10 mouse cellular contexts compared by ENCODE assay signal in the genomic region with DNA sequence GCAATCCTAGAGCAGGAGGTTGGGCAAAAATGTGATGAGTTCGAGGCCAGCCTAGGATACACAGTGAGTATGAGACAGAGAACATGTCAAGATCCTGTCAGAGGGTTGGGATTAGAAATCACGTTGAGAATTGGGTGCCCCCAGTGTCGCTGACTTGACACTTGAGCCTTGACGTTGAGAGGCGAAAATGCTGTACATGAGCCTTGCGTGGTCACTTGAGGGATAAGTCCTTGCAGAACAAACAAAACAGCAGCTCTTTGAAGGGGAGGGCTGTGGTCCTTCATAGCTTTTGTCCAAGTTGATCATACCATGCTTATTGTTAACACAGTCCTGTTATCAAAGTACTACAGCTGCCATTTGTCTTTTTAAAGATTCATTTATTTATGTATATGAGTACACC. TPM values are rescaled to one million over a fixed set of nuclear protein-coding genes. Genes with fewer than 3 reads are reported as not detected.
DNase-seq lines count a peak whose midpoint lies in the region; ATAC-seq lines count a peak whose summit lies in the region.
"Had no signal": no experiment of that assay in that cellular context is flagged by ENCODE, and none has a peak within 500 bp of the region (broad histone marks: within the 10 kb centered on the region; RNA-seq: fewer than 3 reads in every experiment).

No protein-coding gene starts in this region.

- peaks cover 23% of the 10 kb centered on the region for H3K4me1 ChIP-seq in forebrain, embryonic 10.5 days
- peaks cover 4% of the 10 kb centered on the region for H3K4me1 ChIP-seq in forebrain, embryonic 14.5 days (ENCODE audit: control insufficient read depth, insufficient read depth, low read length)
- peaks cover 29% of the 10 kb centered on the region for H3K4me1 ChIP-seq in liver, embryonic 11.5 days (replicated peaks; ENCODE audit: control insufficient read depth, insufficient read depth, low read length)
- peaks cover 18% of the 10 kb centered on the region for H3K4me1 ChIP-seq in forebrain, embryonic 13.5 days
- H3K4me1 ChIP-seq in midbrain, embryonic 13.5 days (replicated peaks) = peaks cover 19% of the 10 kb centered on the region

- DNase-seq in forebrain, embryonic 10.5 days (ENCODE audit: extremely low spot score, low spot score) = no peak
- no peak for DNase-seq in forebrain, embryonic 14.5 days (ENCODE audit: low spot score)
- DNase-seq in liver, embryonic 11.5 days (ENCODE audit: low spot score) = no peak
- DNase-seq in liver = no peak
- DNase-seq in spleen, adult 18-20 months = no peak
- DNase-seq in adrenal gland, postnatal 4 days (ENCODE audit: low spot score in 2 of 2) = no peak
- DNase-seq: cerebellum, adult 9-11 months; kidney, adult 9 months had no signal

- H3K27ac ChIP-seq in forebrain, embryonic 10.5 days = no peak overlapping the region
- H3K27ac ChIP-seq in forebrain, embryonic 14.5 days (ENCODE audit: low read depth, low read length) = no peak overlapping the region
- H3K27ac ChIP-seq in liver, embryonic 11.5 days (ENCODE audit: low read depth, low read length) = peak overlapping the region; percentile 46
- 0 out of 2 replicates have a peak overlapping the region, but pooled peaks have one; percentile 57 for H3K27ac ChIP-seq in forebrain, embryonic 13.5 days
- no peak overlapping the region for H3K27ac ChIP-seq in midbrain, embryonic 13.5 days

- WGBS in forebrain, embryonic 10.5 days = 69% methylated on average over 6 of the region's 6 CpGs
- 68% methylated on average over 6 of the region's 6 CpGs for WGBS in forebrain, embryonic 14.5 days
- 53% methylated on average over 6 of the region's 6 CpGs for WGBS in liver, embryonic 11.5 days
- WGBS in forebrain, embryonic 13.5 days = 63% methylated on average over 6 of the region's 6 CpGs
- WGBS in midbrain, embryonic 13.5 days = 71% methylated on average over 6 of the region's 6 CpGs

- no peak for ATAC-seq in forebrain, embryonic 14.5 days
- no peak for ATAC-seq in liver, embryonic 11.5 days (replicated peaks; ENCODE audit: low FRiP score)
- ATAC-seq in forebrain, embryonic 13.5 days = no peak
- 0 out of 2 replicates have a peak, but pooled peaks have one; percentile 10 for ATAC-seq in midbrain, embryonic 13.5 days

- H3K27me3 ChIP-seq in forebrain, embryonic 10.5 days (ENCODE audit: poor library complexity, severe bottlenecking) = no peaks in the 10 kb centered on the region
- H3K27me3 ChIP-seq in forebrain, embryonic 14.5 days (replicated peaks; ENCODE audit: control insufficient read depth, insufficient read depth, low read length) = no peaks in the 10 kb centered on the region
- H3K27me3 ChIP-seq in liver, embryonic 11.5 days (replicated peaks; ENCODE audit: control insufficient read depth, insufficient read depth, low read length) = no peaks in the 10 kb centered on the region
- H3K27me3 ChIP-seq in forebrain, embryonic 13.5 days = no peaks in the 10 kb centered on the region
- H3K27me3 ChIP-seq in midbrain, embryonic 13.5 days = no peaks in the 10 kb centered on the region

- no peak overlapping the region for H3K4me2 ChIP-seq in forebrain, embryonic 14.5 days (ENCODE audit: low read length)
- H3K4me2 ChIP-seq in liver, embryonic 11.5 days = peak overlapping the region; percentile 90
- peak overlapping the region; percentile 86; the same call in 1 of the 2 replicates for H3K4me2 ChIP-seq in forebrain, embryonic 13.5 days
- peak overlapping the region; percentile 98 for H3K4me2 ChIP-seq in midbrain, embryonic 13.5 days (replicated peaks)

- no peaks in the 10 kb centered on the region for H3K9me3 ChIP-seq in forebrain, embryonic 10.5 days
- no peaks in the 10 kb centered on the region for H3K9me3 ChIP-seq in forebrain, embryonic 14.5 days (replicated peaks; ENCODE audit: control insufficient read depth, low read length)
- H3K9me3 ChIP-seq in liver, embryonic 11.5 days (ENCODE audit: control insufficient read depth, low read length) = no peaks in the 10 kb centered on the region
- no peaks in the 10 kb centered on the region for H3K9me3 ChIP-seq in forebrain, embryonic 13.5 days (replicated peaks)
- no peaks in the 10 kb centered on the region for H3K9me3 ChIP-seq in midbrain, embryonic 13.5 days

- H3K9ac ChIP-seq in forebrain, embryonic 14.5 days (ENCODE audit: low read length) = no peak overlapping the region
- H3K9ac ChIP-seq in liver, embryonic 11.5 days (ENCODE audit: low read depth, low read length) = no peak overlapping the region; the same call in 1 of the 2 replicates
- H3K9ac ChIP-seq in forebrain, embryonic 13.5 days = peak overlapping the region; percentile 77; the same call in 1 of the 2 replicates
- 0 out of 2 replicates have a peak overlapping the region, but pooled peaks have one; percentile 64 for H3K9ac ChIP-seq in midbrain, embryonic 13.5 days (replicated peaks)

- H3K4me3 ChIP-seq in forebrain, embryonic 10.5 days = peak overlapping the region; percentile 97; the same call in 1 of the 2 replicates
- no peak overlapping the region for H3K4me3 ChIP-seq in forebrain, embryonic 14.5 days (ENCODE audit: low read depth, low read length)
- no peak overlapping the region for H3K4me3 ChIP-seq in liver, embryonic 11.5 days (ENCODE audit: low read depth, low read length)
- no peak overlapping the region for H3K4me3 ChIP-seq in forebrain, embryonic 13.5 days
- H3K4me3 ChIP-seq in midbrain, embryonic 13.5 days (replicated peaks) = peak overlapping the region; percentile 82; the same call in 1 of the 2 replicates

- H3K36me3 ChIP-seq in forebrain, embryonic 10.5 days (replicated peaks) = peaks cover 74% of the 10 kb centered on the region
- H3K36me3 ChIP-seq in forebrain, embryonic 14.5 days (ENCODE audit: control insufficient read depth, insufficient read depth, low read length) = peaks cover 25% of the 10 kb centered on the region; the same call in 1 of the 2 replicates
- H3K36me3 ChIP-seq in liver, embryonic 11.5 days (ENCODE audit: control insufficient read depth, insufficient read depth, low read length) = peaks cover 22% of the 10 kb centered on the region
- peaks cover 39% of the 10 kb centered on the region for H3K36me3 ChIP-seq in forebrain, embryonic 13.5 days (ENCODE audit: poor library complexity, severe bottlenecking)
- H3K36me3 ChIP-seq in midbrain, embryonic 13.5 days = no peaks in the 10 kb centered on the region; the same call in 1 of the 2 replicates

RNA-seq across cellular contexts. Expression of a gene that starts 1.0 kb away (rescaled TPM):
- 73.4 and 74.5 TPM in 2 replicates for polyA plus RNA-seq in forebrain, embryonic 10.5 days (2016; fragmentation: Nextera tagmentation; extraction: Ambion mirVana)
- polyA plus RNA-seq in forebrain, embryonic 14.5 days (2014; fragmentation: Nextera tagmentation; extraction: Ambion mirVana) = 16.5 and 20.4 TPM in 2 replicates
- polyA plus RNA-seq in liver, embryonic 11.5 days (2014; fragmentation: Nextera tagmentation; extraction: Ambion mirVana) = 73.0 and 77.5 TPM in 2 replicates
- polyA plus RNA-seq in forebrain, embryonic 13.5 days (2015; fragmentation: Nextera tagmentation; extraction: Ambion mirVana) = 33.8 and 34.6 TPM in 2 replicates
- polyA plus RNA-seq in midbrain, embryonic 13.5 days (2015; fragmentation: Nextera tagmentation; extraction: Ambion mirVana) = 14.5 and 16.2 TPM in 2 replicates
- 10 to 100 TPM in 1 of 2 experiments, 1 to 10 TPM in 1; 9.3 to 12.9 TPM for total RNA-seq in adrenal gland, postnatal 4 days (2021)

RNA-seq across cellular contexts. Expression of a gene that starts 9.7 kb away (rescaled TPM):
- 495 and 524 TPM in 2 replicates for polyA plus RNA-seq in forebrain, embryonic 10.5 days (2016; fragmentation: Nextera tagmentation; extraction: Ambion mirVana)
- polyA plus RNA-seq in forebrain, embryonic 14.5 days (2014; fragmentation: Nextera tagmentation; extraction: Ambion mirVana) = 164 and 215 TPM in 2 replicates
- 343 and 384 TPM in 2 replicates for polyA plus RNA-seq in liver, embryonic 11.5 days (2014; fragmentation: Nextera tagmentation; extraction: Ambion mirVana)
- 273 and 294 TPM in 2 replicates for polyA plus RNA-seq in forebrain, embryonic 13.5 days (2015; fragmentation: Nextera tagmentation; extraction: Ambion mirVana)
- polyA plus RNA-seq in midbrain, embryonic 13.5 days (2015; fragmentation: Nextera tagmentation; extraction: Ambion mirVana) = 119 and 130 TPM in 2 replicates
- 10 to 100 TPM; 42.2 to 59.1 TPM for total RNA-seq in adrenal gland, postnatal 4 days (2021)

RNA-seq across cellular contexts. Expression of a gene that starts 32.3 kb away (rescaled TPM):
- polyA plus RNA-seq in forebrain, embryonic 10.5 days (2016; fragmentation: Nextera tagmentation; extraction: Ambion mirVana) = 139 and 152 TPM in 2 replicates
- polyA plus RNA-seq in forebrain, embryonic 14.5 days (2014; fragmentation: Nextera tagmentation; extraction: Ambion mirVana) = 112 and 125 TPM in 2 replicates
- polyA plus RNA-seq in liver, embryonic 11.5 days (2014; fragmentation: Nextera tagmentation; extraction: Ambion mirVana) = 238 and 241 TPM in 2 replicates
- polyA plus RNA-seq in forebrain, embryonic 13.5 days (2015; fragmentation: Nextera tagmentation; extraction: Ambion mirVana) = 128 and 142 TPM in 2 replicates
- 122 and 137 TPM in 2 replicates for polyA plus RNA-seq in midbrain, embryonic 13.5 days (2015; fragmentation: Nextera tagmentation; extraction: Ambion mirVana)
- total RNA-seq in adrenal gland, postnatal 4 days (2021) = 100 to 1,000 TPM in 1 of 2 experiments, 10 to 100 TPM in 1; 95.5 to 102 TPM

RNA-seq across cellular contexts. Expression of a gene that starts 46.0 kb away (rescaled TPM):
- polyA plus RNA-seq in forebrain, embryonic 10.5 days (2016; fragmentation: Nextera tagmentation; extraction: Ambion mirVana) = 99.7 and 101 TPM in 2 replicates
- 53.5 and 54.6 TPM in 2 replicates for polyA plus RNA-seq in forebrain, embryonic 14.5 days (2014; fragmentation: Nextera tagmentation; extraction: Ambion mirVana)
- polyA plus RNA-seq in liver, embryonic 11.5 days (2014; fragmentation: Nextera tagmentation; extraction: Ambion mirVana) = 92.0 and 97.2 TPM in 2 replicates
- polyA plus RNA-seq in forebrain, embryonic 13.5 days (2015; fragmentation: Nextera tagmentation; extraction: Ambion mirVana) = 59.0 and 62.8 TPM in 2 replicates
- polyA plus RNA-seq in midbrain, embryonic 13.5 days (2015; fragmentation: Nextera tagmentation; extraction: Ambion mirVana) = 54.1 and 58.0 TPM in 2 replicates
- total RNA-seq in adrenal gland, postnatal 4 days (2021) = 10 to 100 TPM; 66.5 to 68.2 TPM

RNA-seq across cellular contexts. Expression of a gene that starts 56.5 kb away (rescaled TPM):
- 37.0 and 38.5 TPM in 2 replicates for polyA plus RNA-seq in forebrain, embryonic 10.5 days (2016; fragmentation: Nextera tagmentation; extraction: Ambion mirVana)
- 35.8 and 39.4 TPM in 2 replicates for polyA plus RNA-seq in forebrain, embryonic 14.5 days (2014; fragmentation: Nextera tagmentation; extraction: Ambion mirVana)
- 56.2 and 61.6 TPM in 2 replicates for polyA plus RNA-seq in liver, embryonic 11.5 days (2014; fragmentation: Nextera tagmentation; extraction: Ambion mirVana)
- polyA plus RNA-seq in forebrain, embryonic 13.5 days (2015; fragmentation: Nextera tagmentation; extraction: Ambion mirVana) = 32.3 and 34.0 TPM in 2 replicates
- 30.3 and 32.5 TPM in 2 replicates for polyA plus RNA-seq in midbrain, embryonic 13.5 days (2015; fragmentation: Nextera tagmentation; extraction: Ambion mirVana)
- 10 to 100 TPM; 50.3 to 51.3 TPM for total RNA-seq in adrenal gland, postnatal 4 days (2021)

Comparison
In these comparisons a context has a peak if more than half of its experiments do, and no peak if none do; other contexts are left out.
1. H3K27ac ChIP-seq: peak in liver, embryonic 11.5 days (single experiment) and forebrain, embryonic 13.5 days (single experiment); none in forebrain, embryonic 10.5 days (single experiment), forebrain, embryonic 14.5 days (single experiment) and midbrain, embryonic 13.5 days (single experiment).
2. H3K4me3 ChIP-seq: peak in forebrain, embryonic 10.5 days (single experiment) and midbrain, embryonic 13.5 days (single experiment); none in forebrain, embryonic 14.5 days (single experiment), liver, embryonic 11.5 days (single experiment) and forebrain, embryonic 13.5 days (single experiment).
3. H3K9ac ChIP-seq: peak in forebrain, embryonic 13.5 days (single experiment) and midbrain, embryonic 13.5 days (single experiment); none in forebrain, embryonic 14.5 days (single experiment) and liver, embryonic 11.5 days (single experiment).